Comparison of ENCODE assay signal across 17 mouse cellular contexts in genomic region chr3:14967235-14967634, GRCm38 (mm10).
A peak's percentile ranks its signal among the peaks of the same experiment; 100 is the strongest.
DNase-seq lines count a peak whose midpoint lies in the region; ATAC-seq and TF ChIP-seq lines count a peak whose summit lies in the region.
"Had no signal": no experiment of that assay in that cellular context is flagged by ENCODE, and none has a peak within 500 bp of the region (broad histone marks: within the 10 kb centered on the region; RNA-seq: fewer than 3 reads in every experiment).

No protein-coding gene starts in this region.

- TF ChIP-seq POLR2A in small intestine, adult 2 months (IDR thresholded peaks at IDR 0.05; ENCODE audit: low read depth, low read length): no peak

- intact Hi-C loops in heart, postnatal 36 days (cut with DNase I): no loop called here

- H3K4me1 ChIP-seq in kidney, embryonic 15.5 days: no peaks in the 10 kb centered on the region
- H3K4me1 ChIP-seq in liver, postnatal 0 days (ENCODE audit: insufficient read depth): no peaks in the 10 kb centered on the region; the same call in 1 of the 2 replicates
- H3K4me1 ChIP-seq in small intestine, adult 2 months (ENCODE audit: control insufficient read depth, insufficient read depth, insufficient read length, low read length): peaks cover 6% of the 10 kb centered on the region; the same call in 1 of the 2 replicates
- H3K4me1 ChIP-seq: embryonic facial prominence, embryonic 10.5 days; forebrain, embryonic 13.5 days; heart, embryonic 10.5 days had no signal

- TF ChIP-seq CTCF in liver, postnatal 0 days (IDR thresholded peaks at IDR 0.05; ENCODE audit: low read depth): no peak
- TF ChIP-seq CTCF in small intestine, adult 2 months (IDR thresholded peaks at IDR 0.05; ENCODE audit: extremely low read depth, insufficient read length, insufficient replicate concordance, low read depth, low read length): no peak

- peak; percentile 44 for DNase-seq in kidney, adult 11 months
- DNase-seq in liver, postnatal 0 days: peak; percentile 65
- DNase-seq in liver: no peak
- DNase-seq in kidney, postnatal 14 days: peak; percentile 44
- no peak for DNase-seq in urinary bladder, postnatal 14 days (ENCODE audit: low spot score)
- no peak for DNase-seq in heart, postnatal 36 days
- DNase-seq: adrenal gland, postnatal 14 days; cerebellum, adult 2 months; gastrocnemius, postnatal 36 days; heart, adult 11 months; heart, postnatal 10 days had no signal

- no peak overlapping the region for H3K27ac ChIP-seq in kidney, embryonic 15.5 days
- 0 out of 2 replicates have a peak overlapping the region, but pooled peaks have one; percentile 22 for H3K27ac ChIP-seq in liver, postnatal 0 days (ENCODE audit: low read depth)
- H3K27ac ChIP-seq in small intestine, adult 2 months (ENCODE audit: insufficient read depth, low read depth, low read length): peak overlapping the region; percentile 31; the same call in 1 of the 2 replicates
- H3K27ac ChIP-seq: embryonic facial prominence, embryonic 10.5 days; forebrain, embryonic 13.5 days; heart, embryonic 10.5 days; hindbrain, embryonic 14.5 days had no signal

- WGBS in kidney, embryonic 15.5 days: 68% methylated on average over 5 of the region's 5 CpGs
- 61% methylated on average over 5 of the region's 5 CpGs for WGBS in liver, postnatal 0 days (ENCODE audit: insufficient replicate concordance)
- 41% methylated on average over 5 of the region's 5 CpGs for WGBS in small intestine, adult 2 months

- H3K9me3 ChIP-seq in kidney, embryonic 15.5 days (replicated peaks): no peaks in the 10 kb centered on the region
- H3K9me3 ChIP-seq in liver, postnatal 0 days (ENCODE audit: low read length): no peaks in the 10 kb centered on the region
- H3K9me3 ChIP-seq: embryonic facial prominence, embryonic 10.5 days; forebrain, embryonic 13.5 days; heart, embryonic 10.5 days had no signal

- TF ChIP-seq EP300 in liver, postnatal 0 days (IDR thresholded peaks at IDR 0.05; ENCODE audit: low read depth): no peak

- ATAC-seq in kidney, embryonic 15.5 days (replicated peaks; ENCODE audit: low FRiP score): no peak
- ATAC-seq in liver, postnatal 0 days: peak; percentile 80
- ATAC-seq: forebrain, embryonic 13.5 days had no signal

- no peaks in the 10 kb centered on the region for H3K27me3 ChIP-seq in kidney, embryonic 15.5 days
- H3K27me3 ChIP-seq in liver, postnatal 0 days (ENCODE audit: insufficient read depth, low read length): no peaks in the 10 kb centered on the region
- no peaks in the 10 kb centered on the region for H3K27me3 ChIP-seq in small intestine, adult 2 months (ENCODE audit: control insufficient read depth, insufficient read depth, low read length)
- H3K27me3 ChIP-seq: forebrain, embryonic 13.5 days had no signal

- H3K9ac ChIP-seq in kidney, embryonic 15.5 days: no peak overlapping the region
- H3K9ac ChIP-seq in liver, postnatal 0 days (replicated peaks): no peak overlapping the region
- H3K9ac ChIP-seq: forebrain, embryonic 13.5 days; hindbrain, embryonic 14.5 days had no signal

- H3K4me3 ChIP-seq in kidney, embryonic 15.5 days (replicated peaks): no peak overlapping the region
- H3K4me3 ChIP-seq in liver, postnatal 0 days (ENCODE audit: low read depth, low read length): no peak overlapping the region
- H3K4me3 ChIP-seq in small intestine, adult 2 months (ENCODE audit: low read depth, low read length): no peak overlapping the region
- H3K4me3 ChIP-seq: embryonic facial prominence, embryonic 10.5 days; forebrain, embryonic 13.5 days; heart, embryonic 10.5 days had no signal

- no peak overlapping the region for H3K4me2 ChIP-seq in kidney, embryonic 15.5 days
- no peak overlapping the region for H3K4me2 ChIP-seq in liver, postnatal 0 days (ENCODE audit: low read depth, low read length)
- H3K4me2 ChIP-seq: forebrain, embryonic 13.5 days; hindbrain, embryonic 14.5 days had no signal

- H3K36me3 ChIP-seq in kidney, embryonic 15.5 days: no peaks in the 10 kb centered on the region
- no peaks in the 10 kb centered on the region for H3K36me3 ChIP-seq in liver, postnatal 0 days (replicated peaks; ENCODE audit: insufficient read depth, low read length)
- H3K36me3 ChIP-seq in small intestine, adult 2 months (ENCODE audit: control insufficient read depth, insufficient read depth, low read length): no peaks in the 10 kb centered on the region
- H3K36me3 ChIP-seq: embryonic facial prominence, embryonic 10.5 days; heart, embryonic 10.5 days had no signal

Comparison
In these comparisons a context has a peak if more than half of its experiments do, and no peak if none do; other contexts are left out.
1. DNase-seq: peak in kidney, adult 11 months (single experiment), liver, postnatal 0 days (single experiment) and kidney, postnatal 14 days (single experiment); none in liver (single experiment), urinary bladder, postnatal 14 days (single experiment) and heart, postnatal 36 days (0 of 2).